Mouse (Mus musculus): ENCODE measurements at regions not wholly inside any gene's neighbourhood (a gene's known extent, or its start where the extent isn't known, plus 50 kb on each side); places are given as distances from the start of the nearest gene placed in this dataset.

GRCm38 (mm10) chr7:78971644-78972313, 58.6 kb downstream of the Isg20 start:
- no peak for DNase-seq (ENCODE audit: low spot score in 2 of 2)

DNA sequence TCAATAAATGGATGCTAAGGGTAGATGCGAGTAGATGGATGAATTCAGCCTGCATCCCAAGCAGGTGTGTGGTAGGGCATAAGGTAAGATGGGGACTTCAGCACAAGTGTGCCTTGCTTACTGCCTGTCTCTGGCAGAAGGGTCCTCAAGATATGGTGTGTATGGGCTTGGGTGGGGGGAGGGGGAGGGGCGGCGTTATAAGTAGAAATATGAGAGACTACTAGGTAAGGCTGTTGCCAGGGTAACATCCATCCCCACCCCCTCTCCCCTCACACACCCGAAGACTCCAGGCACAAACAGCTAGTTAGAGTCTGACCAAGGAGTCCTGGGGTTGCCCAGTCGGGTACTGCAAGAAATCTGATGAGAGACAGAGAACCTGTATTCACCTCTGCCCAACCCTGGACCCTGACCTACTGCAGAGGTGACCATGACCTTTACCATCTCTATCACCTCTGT, 63.5 kb upstream of the Acan start:
- no peak for DNase-seq (ENCODE audit: low spot score in 2 of 2)

GRCm38 (mm10) chr7:78990302-78991038, 62.8 kb upstream of the Acan start:
- DNase-seq (ENCODE audit: low spot score in 2 of 2) = no peak

GRCm38 (mm10) chr7:78992991-78993390, 60.3 kb upstream of the Acan start:
- peak; percentile 12 to 15 for DNase-seq (ENCODE audit: low spot score in 2 of 2)

DNA sequence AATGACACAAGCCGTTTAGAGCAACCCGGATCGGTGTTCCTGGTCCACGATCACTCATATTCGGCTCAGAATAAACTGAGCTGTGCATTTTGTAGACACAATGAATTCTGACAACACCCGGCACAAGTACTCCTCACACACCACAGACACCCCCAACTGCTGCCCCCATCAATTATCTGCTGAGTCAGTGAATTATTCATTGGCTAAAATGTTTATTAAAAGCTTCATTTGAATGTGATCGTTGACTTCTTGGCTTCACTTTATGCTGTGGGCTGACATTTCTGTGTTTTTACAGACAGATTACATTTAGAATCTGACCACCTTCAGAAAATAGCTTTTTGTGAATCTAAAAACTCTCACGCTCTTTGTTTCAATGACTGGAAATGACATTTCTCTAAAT, 59.1 kb upstream of the Acan start:
- peak in 1 of 2 experiments; percentile 5 for DNase-seq (ENCODE audit: low spot score in 2 of 2)

- no peak for DNase-seq (ENCODE audit: low spot score in 2 of 2)
Observed at GRCm38 (mm10) chr7:78995034-78995433, 58.2 kb upstream of the Acan start.

GRCm38 (mm10) chr7:78995820-78996219, 57.5 kb upstream of the Acan start:
- no peak for DNase-seq (ENCODE audit: low spot score in 2 of 2)
